Mouse (Mus musculus) ovary, postnatal 14 days (tissue): ENCODE data around the gene Usp37.

Experiments
- DNase-seq: peaks from one replicate; pipeline ENCODE4 v3.0.0; 2022; ENCODE audit warnings: low spot score

Gene Usp37

GRCm38 (mm10) chr1:74460273-74460672 is 83.8 kb downstream of the Usp37 start:
- DNase-seq = no peak

- DNase-seq = no peak
These were observed 91.5 kb downstream of the Usp37 start for GRCm38 (mm10) chr1:74452611-74453045.

- no peak for DNase-seq
These were observed 99.5 kb downstream of the Usp37 start for GRCm38 (mm10) chr1:74444538-74444937.

- no peak for DNase-seq
These were observed 104.8 kb downstream of the Usp37 start for GRCm38 (mm10) chr1:74439166-74439876.

- no peak for DNase-seq
These were observed 106.2 kb downstream of the Usp37 start for GRCm38 (mm10) chr1:74437702-74438427.

GRCm38 (mm10) chr1:74435563-74435962 is 108.5 kb downstream of the Usp37 start:
- no peak for DNase-seq

- DNase-seq = no peak
These were observed 109.5 kb downstream of the Usp37 start for GRCm38 (mm10) chr1:74434596-74434995.

- no peak for DNase-seq
These were observed 110.9 kb downstream of the Usp37 start for GRCm38 (mm10) chr1:74433220-74433619.

GRCm38 (mm10) chr1:74425845-74426244 is 118.2 kb downstream of the Usp37 start:
- no peak for DNase-seq

GRCm38 (mm10) chr1:74423147-74423546 is 120.9 kb downstream of the Usp37 start:
- DNase-seq = no peak

GRCm38 (mm10) chr1:74419440-74419794 is 124.7 kb downstream of the Usp37 start:
- no peak for DNase-seq

- no peak for DNase-seq
These were observed 125.2 kb downstream of the Usp37 start for GRCm38 (mm10) chr1:74418747-74419439.

- no peak for DNase-seq
These were observed 128.9 kb downstream of the Usp37 start for GRCm38 (mm10) chr1:74415143-74415542.

GRCm38 (mm10) chr1:74412711-74413110 is 131.4 kb downstream of the Usp37 start:
- DNase-seq = no peak

GRCm38 (mm10) chr1:74411753-74412325 is 132.2 kb downstream of the Usp37 start:
- DNase-seq = no peak

- no peak for DNase-seq
These were observed 135.2 kb downstream of the Usp37 start, which contains the start of gene Vil1 for GRCm38 (mm10) chr1:74408589-74409504. Gene Vil1, plus strand, starts transcription at chr1:74409376.

- DNase-seq = no peak
These were observed 139.9 kb downstream of the Usp37 start for GRCm38 (mm10) chr1:74404206-74404605.

GRCm38 (mm10) chr1:74401015-74401702 is 142.9 kb downstream of the Usp37 start:
- no peak for DNase-seq

GRCm38 (mm10) chr1:74400531-74400930 is 143.6 kb downstream of the Usp37 start:
- no peak for DNase-seq

- DNase-seq = peak; percentile 65
These were observed 146.1 kb downstream of the Usp37 start for GRCm38 (mm10) chr1:74397919-74398451.
